Mouse (Mus musculus): Measurements from ENCODE around the gene Zfp715. TPM values are rescaled to one million over a fixed set of nuclear protein-coding genes. Genes with fewer than 3 reads are reported as not detected.
"Not testable (repeated sequence)": the region's sequence is repeated elsewhere in the genome, so short reads cannot be mapped to it uniquely, and the experiment has no call there.

Gene Zfp715
- 10 to 100 TPM; 25.3 to 26.2 TPM for total RNA-seq (2021)

DNA sequence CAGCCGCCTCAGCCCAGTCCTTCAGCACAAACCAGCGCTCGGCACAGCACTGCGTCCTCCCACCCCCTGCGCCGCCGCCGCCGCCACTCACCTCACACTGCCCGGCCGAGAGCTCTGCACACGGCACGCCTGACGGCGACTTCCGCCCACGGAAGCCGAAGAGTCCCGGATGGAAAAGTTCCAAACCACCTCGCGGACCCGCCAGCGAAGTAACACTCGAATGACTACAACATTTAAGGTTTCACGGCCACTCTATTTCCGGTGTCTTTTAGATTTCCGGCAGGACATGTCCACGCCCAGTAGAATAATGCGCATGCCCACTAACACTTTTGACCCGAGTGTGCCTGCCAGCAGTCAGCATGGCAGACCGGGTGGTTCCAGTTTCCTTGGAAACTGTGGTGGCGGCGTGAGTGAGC is at the start of gene Zfp715:
Zfp715 (minus strand) TSS at position 282 of the 416 bp plus-strand sequence.
- peak; percentile 91 to 92 for DNase-seq

DNA sequence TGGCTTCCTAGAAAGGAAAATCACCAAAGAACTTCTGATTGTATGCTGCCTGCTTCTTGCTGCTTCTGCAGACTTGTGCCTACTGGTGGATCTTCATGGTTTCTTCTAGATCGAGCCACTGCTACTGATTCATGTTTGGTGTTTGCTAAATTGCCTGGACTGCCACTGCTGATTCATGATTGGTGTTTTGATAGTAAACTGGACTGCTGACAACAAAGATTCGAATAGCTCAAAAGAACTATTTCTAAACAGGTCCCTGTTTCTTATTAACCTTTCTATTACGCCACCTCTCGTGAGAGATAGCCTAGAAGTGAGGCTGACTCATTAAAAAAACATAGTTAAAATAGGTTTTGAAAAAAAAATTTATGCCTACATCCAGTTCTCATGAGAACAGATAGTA is 48.9 kb upstream of the Zfp715 start:
- no peak for DNase-seq

DNA sequence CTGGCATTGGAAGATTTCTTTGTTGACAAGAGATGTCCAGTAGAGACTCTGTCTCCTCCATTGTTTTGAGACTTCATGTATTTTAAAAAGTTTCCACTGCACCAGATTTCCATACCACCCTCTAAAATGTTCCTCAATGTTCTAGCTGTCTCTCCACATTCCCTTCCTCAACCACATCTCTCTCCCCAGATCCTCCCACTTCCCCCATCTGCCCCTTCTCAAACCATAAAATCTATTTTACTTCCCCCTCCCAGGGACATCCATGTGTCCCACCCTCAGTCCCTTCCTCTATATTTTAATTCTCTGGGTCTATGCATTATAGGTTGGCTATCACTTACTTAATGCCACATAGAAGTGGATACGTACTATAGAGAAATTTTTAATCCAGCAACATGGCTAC is 48.3 kb upstream of the Zfp715 start:
- DNase-seq, result no peak

DNA sequence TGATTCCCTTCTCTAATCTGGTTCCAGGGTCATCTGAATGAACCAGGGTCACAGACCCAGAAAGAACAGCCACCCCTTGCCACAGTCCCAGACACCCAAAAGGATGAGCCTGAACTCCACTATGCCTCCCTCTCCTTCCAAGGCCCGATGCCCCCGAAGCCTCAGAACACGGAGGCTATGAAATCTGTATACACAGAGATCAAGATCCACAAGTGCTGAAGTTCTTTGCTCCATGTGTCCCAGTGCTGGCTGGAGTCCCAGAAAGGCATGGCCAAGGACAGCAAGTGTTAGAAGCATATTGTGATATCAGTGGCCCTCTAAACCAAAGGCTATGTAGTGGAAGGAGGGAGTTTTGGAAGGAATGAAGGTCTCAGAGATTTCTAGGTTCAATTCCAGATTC is 45.5 kb upstream of the Zfp715 start:
- no peak for DNase-seq

DNA sequence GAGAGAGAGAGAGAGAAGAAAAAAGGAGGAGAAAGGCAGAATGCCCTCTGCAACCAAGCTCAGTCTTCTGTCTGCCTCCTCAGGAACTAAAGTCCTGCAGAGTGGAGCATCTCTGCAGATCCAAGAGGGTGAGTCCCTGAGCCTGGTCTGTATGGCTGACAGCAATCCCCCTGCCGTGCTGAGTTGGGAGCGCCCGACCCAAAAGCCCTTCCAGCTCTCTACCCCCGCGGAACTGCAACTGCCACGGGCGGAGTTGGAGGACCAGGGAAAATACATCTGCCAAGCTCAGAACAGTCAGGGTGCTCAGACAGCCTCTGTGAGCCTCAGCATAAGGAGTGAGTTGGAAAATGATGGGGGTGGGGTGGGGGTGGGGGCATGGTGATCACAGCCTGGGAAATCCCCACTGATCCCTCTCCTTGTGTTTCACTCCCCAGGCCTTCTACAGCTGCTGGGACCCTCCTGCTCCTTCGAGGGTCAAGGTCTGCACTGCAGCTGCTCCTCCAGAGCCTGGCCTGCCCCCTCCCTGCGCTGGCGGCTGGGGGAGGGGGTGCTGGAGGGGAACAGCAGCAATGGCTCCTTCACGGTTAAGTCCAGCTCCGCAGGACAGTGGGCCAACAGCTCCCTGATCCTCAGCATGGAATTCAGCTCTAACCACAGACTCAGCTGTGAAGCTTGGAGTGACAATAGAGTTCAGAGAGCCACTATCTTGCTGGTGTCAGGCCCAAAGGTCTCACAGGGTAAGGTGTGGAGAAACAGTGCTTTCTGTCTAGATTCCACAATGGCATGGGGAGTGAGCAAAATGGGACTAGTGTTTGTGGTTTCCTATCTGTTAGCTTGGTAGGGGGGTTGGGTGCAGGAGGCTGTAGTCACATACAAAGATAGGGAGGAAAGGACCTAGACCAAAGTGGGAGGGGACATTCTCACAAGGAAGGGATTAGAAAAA is 42.1 kb upstream of the Zfp715 start:
- DNase-seq, result peak; percentile 7 to 8

DNA sequence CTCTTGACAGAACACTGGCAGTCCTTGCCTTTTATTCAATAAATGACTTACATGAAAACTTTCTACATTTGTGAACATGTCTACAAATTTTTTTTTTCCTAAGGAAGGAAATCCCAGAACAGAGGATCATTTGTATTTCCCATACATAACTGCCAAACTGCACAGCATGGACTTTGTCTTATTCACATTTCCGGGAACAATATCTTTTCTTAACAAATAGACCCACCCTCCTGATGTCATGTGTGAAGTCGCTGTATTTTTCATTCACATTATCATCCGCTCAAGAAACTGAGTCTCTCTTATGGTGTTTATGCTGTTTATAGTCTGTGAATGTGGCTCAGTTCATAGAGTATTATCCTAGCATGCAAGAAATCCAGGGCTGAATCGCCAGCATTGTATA is 40.7 kb upstream of the Zfp715 start:
- DNase-seq, result no peak

DNA sequence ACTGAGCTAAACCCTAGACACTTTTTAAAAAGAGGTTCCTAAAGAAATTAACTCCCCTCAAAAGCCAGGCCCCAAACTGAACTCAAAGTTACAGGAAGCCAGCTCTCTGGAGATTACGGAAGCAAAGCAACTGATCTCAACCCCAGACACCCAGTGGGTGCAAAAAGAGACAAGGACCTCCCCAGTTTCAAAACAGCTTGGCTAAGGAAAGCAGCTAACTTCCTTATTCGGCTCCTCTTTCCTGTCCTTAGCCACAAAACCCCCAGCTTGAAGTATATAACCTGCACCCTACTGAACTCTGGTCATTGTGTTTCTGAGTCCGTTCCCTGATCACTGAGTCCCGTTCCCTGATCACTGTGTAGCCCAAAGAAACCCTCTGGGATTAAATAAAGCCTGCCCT is 40.0 kb upstream of the Zfp715 start:
- DNase-seq, result no peak

DNA sequence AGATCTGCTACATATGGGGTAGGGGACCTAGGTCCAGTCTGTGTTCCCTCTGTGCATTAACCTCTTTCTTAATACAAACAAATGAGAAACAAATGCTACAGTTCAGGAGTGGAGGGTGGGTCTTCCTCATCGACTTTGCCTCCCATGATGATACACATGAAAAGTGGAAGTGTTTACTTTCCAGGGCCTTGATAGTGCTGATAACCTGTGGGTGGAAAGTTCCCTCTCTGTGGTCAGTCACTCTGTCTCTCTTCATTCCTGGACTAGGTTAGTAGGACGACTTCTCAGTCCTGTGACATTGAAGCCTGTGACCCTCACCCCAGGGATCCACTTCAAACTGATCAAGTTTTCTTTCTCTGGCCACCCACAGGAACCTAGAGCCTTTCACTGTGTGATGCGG is 38.1 kb upstream of the Zfp715 start, which contains the start of gene Siglecf:
Siglecf (plus strand) TSS at position 188 of the 400 bp plus-strand sequence.
- no peak for DNase-seq

DNA sequence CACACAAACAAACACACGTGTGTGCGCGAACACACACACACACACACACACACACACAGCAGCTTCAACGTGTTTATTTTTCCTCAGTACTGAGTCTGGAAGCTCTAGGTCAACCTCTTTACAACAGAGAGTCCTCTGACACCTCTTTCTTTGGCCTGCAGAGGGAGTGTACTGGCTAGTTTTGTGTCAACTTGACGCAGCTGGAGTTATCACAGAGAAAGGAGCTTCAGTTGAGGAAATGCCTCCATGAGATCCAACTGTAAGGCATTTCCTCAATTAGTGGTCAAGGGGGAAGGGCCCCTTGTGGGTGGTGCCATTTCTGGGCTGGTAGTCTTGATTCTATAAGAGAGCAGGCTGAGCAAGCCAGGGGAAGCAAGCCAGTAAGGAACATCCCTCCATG is 36.5 kb upstream of the Zfp715 start:
- DNase-seq, result not testable (repeated sequence)

DNA sequence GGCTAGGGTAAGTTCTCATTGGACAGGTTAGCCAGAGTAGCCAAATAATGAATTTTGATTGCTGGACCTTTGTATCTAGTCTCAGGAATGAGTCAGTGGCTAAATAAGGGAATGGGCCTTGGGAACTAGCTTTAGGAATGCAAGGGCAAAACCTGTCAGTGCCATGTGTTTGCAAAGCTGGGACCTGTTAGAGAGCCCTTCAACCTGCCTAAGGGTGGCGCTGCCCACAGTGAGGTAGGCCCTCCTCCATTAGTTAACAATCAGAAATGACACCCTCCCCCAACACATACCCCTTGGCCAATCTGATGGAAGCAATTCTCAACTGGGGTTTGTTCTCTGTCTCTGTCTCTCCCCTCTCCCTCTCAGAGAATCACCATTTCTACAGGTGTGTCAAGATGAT is 33.5 kb upstream of the Zfp715 start:
- no peak for DNase-seq

DNA sequence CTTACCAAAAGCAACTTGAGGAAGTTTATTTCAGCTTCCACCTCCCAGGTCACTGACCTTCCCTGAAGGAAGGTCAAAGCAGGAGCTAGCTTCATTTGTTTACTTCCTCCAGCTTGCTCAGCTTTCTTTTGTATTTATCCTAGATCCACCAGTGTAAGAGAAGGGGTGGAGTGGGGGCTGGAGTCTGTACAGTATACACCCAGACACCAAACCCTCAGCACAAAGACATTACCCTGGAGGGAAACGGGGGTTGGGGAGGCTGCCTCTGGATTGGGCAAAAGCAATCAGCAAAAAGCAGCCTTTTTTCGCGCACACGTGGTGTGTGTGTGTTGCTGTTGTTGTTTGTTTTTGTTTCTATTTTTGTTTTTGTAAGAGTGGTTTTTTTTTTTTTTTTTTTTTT is 33.1 kb upstream of the Zfp715 start:
- DNase-seq, result no peak

DNA sequence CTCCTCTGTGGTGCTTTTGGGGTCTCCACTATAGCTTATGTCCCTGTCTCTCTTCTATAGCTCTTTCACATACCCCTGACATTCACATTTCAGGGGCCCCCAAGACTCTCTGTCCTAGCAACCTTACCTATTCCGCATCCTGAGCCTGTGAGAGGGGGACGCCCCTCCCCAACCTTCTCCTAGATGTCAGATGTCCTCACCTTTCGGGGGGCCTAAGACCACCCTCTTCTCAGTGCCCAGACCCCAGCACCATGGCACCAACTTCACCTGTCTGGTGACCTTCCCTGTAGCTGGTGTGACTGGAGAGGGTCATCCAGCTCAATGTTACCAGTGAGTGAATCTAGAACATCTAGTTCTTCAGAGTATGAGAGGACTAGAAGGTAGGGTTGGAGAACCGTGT is 31.4 kb upstream of the Zfp715 start:
- DNase-seq, result no peak

DNA sequence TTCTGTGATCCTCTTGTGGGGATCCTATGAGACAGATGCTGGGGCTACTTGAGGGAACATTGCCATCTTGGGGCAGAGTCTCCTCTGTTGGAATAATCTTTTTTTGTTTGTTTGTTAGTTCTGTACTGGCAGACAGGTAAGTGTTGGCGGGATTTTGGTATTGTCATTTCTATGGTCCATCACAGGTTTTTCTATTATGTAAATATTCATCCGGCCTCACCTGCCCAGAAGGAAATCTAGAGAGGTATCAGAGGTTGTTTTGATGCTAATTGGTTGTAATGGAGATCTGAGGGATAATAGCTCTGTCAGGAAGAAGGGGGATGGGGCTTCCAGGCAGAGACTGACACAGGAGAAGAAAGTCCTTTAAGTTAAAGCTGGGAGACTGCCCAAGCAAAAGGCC is 30.9 kb upstream of the Zfp715 start:
- DNase-seq, result no peak

DNA sequence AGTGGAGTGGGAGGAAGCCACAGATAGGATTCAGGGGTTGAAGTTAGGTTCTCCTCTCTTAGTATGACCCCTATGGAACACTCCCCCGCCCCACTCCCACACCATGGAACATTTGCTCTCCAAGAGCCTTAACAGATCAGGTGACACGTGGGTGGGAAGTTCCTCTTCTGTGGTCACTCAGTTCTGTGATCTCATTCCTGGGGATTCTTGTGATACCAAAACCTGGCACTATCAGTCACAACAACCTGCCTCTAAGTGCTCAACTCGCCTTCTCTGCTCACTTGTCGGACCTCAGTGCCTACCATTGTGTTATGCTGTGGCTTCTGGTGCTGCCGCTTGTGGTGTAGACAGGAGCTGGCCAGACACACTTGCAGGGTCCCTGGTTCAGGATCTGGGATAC is 30.1 kb upstream of the Zfp715 start:
- DNase-seq, result no peak

DNA sequence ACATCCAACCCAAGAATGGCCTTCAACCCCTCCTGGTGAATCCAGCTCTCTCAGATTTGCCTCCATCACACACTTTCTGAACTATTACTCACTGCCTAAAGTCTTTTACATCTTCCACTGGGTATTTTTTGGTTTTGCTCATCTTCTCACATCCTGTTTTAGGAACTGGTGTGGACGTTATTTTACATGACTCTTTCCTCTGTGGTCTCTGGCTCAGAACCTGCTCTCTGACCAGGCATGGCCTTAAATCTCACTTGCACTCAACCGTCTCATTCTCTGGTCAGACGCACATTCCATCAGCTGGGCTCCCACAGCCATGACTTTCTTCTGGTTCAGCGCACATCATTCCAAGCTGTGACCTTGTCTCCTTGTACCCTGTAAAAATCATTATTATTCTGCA is 27.7 kb upstream of the Zfp715 start:
- no peak for DNase-seq

DNA sequence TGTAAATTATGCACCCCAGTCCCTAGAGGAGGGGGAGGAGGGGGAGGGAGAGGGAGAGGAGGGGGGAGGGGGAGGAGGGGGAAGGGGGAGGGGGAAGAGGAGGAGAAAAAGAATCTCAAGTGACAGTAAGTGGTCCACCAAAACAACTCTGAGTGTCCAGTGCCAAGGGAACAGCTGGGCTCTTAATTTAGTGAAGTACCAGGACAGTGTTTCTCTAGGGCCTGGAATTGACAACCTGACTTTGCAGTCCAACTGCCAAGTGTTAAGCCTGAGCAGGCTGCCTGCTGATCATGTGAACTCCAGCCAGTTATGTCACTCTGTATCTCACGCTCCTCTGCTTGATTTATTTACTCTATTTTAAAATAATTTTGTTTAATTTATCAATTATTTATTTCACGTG is 20.8 kb upstream of the Zfp715 start:
- DNase-seq, result no peak

DNA sequence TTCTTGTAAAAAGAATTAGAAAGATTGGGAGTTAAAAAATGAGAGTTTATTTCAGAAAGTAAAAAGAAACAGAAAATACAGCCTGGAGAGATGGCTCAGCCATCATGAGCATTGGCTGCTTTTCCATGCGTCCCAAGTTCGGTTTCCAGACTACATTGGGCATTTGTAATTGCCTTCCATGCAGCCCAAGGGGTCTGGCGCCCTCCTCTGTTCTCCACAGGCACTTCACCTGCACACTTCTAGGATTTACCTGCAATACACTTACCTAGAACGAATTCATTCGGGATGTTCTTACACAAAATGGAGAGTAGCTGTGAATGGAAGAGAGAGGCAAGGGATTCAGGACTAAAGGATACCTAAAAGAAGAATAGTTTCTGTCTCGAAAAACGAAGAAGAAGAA is 20.1 kb upstream of the Zfp715 start:
- no peak for DNase-seq

DNA sequence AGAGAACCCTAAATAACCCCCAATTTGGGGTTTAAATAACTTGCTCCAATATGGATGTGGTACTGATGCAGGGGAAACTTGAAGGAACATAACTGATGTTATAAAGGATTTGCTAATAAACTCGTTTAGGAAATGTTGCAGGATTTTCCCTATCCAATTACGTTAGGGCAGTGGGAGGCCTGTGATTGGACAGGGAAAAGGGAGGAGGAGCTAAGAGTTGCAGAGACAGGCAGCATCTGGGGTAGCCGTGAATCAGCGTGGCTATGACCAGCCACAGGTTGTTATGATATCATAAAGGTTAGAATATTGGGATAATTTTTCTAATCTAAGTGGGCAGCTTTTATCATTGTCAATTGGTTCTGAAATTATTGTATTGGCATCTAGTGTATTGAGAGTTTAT is 15.0 kb upstream of the Zfp715 start:
- no peak for DNase-seq

DNA sequence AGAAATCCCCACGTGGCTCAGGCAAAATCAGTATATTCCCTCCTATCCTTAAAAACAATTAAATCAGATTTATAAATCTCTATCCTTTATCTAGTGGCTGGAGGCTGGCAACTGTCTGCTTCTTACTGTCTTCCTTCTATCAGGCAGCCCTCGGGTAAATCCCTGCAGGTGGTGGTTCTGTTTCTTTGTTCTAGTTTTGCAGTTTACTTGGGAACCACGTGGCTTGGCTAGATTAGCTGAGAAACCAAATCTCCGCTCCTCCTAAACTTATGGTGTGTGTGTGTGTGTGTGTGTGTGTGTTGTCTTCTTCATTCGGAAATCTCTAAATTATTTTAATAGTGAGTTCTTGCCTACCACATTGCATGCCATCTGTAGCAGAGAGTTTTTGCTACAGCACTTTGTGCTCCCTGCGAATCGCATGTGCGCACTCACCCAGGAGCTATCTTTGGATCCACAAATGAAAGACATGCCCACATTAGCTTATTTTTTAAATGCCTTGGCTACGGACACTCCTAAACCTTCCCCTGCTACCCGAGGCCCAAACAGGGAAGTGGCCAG is 13.2 kb upstream of the Zfp715 start:
- DNase-seq, result peak; percentile 25 to 26

DNA sequence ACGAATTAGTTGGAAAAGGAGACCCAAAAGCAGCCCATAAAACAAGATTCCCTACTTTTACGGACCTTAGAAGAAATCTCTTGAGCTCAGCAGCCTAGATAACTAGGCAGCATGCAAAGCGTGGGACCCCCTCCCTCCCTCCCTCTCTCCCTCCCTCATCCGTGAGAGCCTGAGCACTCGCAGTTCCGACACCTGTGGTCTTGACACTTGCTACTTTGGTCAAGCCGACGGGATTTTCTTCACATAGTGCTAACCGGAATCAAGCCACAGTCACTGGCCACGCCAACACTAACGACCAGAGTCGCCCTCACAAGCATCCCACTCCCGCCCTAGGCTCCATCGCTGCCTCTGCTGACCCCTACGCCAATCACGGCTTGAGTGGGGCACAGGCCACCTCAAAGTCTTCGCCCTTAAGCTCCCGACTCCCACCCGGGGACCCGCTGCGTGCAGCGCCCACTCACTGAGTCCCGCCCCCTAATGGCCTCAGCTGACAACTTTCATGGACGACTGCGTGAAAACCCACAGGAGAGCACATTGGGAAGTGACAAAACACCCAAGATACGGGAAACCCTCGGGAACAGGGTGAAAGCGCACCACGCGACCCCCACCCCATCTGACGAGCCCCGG is 595 bp downstream of the Zfp715 start:
- no peak for DNase-seq

DNA sequence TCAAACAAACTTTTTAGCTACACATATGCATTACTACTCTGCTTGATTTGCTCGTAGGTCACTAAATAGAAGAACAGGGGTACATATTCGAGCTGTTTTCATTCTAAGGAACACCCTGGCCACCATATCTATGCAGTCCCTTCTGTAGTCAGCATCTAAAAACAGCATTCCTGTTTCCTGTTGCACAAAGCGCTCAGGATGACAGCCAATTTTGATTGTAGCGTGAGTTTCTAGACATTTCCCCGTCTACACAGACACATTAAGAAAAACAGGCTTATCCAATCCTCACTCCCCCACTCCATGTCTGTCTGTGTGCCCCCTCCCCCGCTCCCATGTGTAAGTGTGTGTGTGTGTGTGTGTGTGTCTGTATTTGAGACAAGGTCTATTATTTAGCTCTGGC is 1.5 kb downstream of the Zfp715 start:
- DNase-seq, result no peak

DNA sequence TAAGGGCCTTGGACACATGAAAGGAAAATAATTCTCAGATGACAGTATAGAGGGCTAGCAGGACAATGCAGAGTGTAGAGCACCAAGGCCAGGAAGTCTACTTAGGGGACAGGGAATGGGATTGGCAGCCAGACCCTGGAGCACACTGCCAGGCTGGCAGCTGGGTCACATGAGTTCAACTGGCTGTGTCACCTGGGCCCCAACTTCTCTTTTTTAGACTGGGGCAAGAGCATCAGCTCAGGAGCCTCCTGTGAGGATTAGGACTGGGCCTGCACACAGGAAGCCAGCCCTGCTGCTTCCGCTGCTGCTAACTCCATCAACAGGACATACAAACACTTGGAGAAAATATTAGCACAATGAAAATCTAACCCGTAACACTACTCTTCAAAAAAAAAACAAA is 4.0 kb downstream of the Zfp715 start:
- no peak for DNase-seq

DNA sequence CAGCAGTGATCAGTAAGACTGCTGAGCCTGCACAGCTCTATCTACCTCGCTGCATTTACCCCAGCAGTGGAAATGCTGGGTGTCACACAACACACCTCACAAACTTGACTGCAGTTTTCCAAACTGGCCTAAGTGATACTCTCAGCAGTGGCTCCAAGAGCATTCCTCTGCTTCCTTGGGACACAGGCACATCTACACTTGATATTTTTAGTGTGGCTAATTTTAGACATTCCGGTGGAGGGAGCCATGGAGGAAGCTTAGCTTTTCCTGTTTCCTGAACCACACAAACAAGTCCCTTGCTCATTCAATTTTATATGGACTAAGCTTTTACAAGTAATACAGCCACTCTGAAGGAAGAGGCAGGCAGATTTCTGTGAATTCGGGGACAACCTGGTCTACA is 7.9 kb downstream of the Zfp715 start:
- no peak for DNase-seq

DNA sequence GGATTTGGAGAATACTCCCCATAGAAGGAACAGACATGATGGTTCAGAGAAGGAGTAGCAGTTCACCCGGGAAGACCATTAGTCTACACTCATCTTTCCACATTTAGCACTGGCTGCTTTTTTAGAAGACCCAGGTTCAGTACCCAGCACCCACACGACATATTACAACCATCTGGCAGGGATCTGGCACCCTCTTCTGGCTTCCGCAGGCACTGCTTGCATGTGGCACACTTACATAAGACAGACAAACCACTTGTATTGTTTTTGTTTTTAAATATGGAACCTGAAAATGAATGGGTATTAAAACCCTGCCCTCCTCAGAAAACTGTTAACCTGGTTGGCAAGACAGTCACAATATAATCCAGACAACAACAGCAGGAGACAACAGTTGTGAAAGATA is 21.6 kb downstream of the Zfp715 start:
- DNase-seq, result no peak

All from layer of hippocampus, postnatal 36 days (tissue).